7 mouse cellular contexts compared by ENCODE assay signal in the genomic region with DNA sequence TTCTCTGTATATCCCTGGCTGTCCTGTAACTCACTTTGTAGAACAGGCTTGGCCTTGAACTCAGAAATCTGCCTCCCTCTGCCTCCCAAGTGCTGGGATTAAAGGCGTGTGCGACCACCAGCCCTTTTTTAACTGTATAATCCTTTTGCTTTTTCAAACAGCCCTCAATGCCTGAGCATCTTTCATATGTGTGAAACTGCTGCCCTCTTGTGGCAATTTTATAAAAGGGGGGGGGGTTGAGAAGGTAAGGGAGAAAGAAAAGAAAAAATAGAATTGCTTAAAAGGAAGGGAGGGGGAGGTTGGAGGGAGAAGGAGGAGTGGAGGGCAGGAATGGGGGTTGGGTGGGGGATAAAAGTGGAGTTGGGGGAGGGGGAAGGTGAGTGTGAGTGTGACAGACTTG. TPM values are rescaled to one million over a fixed set of nuclear protein-coding genes. Genes with fewer than 3 reads are reported as not detected.
DNase-seq lines count a peak whose midpoint lies in the region; ATAC-seq lines count a peak whose summit lies in the region.

No protein-coding gene starts in this region.

- peak; percentile 87 for ATAC-seq in common myeloid progenitor, adult 5-6 weeks (replicated peaks; ENCODE audit: low read depth, poor library complexity, severe bottlenecking)
- ATAC-seq in megakaryocyte, adult 5-6 weeks (ENCODE audit: poor library complexity, severe bottlenecking): peak; percentile 71

- DNase-seq in thymus, postnatal 0 days (ENCODE audit: low spot score): peak; percentile 69
- DNase-seq in thymus, adult 18-20 months: no peak
- DNase-seq in induced T-regulatory cell, adult 2 months (ENCODE audit: low read depth): peak; percentile 80
- DNase-seq in yolk sac, embryonic 10.5 days (ENCODE audit: low spot score): peak; percentile 29
- DNase-seq in urinary bladder, adult 18-20 months (ENCODE audit: low spot score in 2 of 2): no peak

RNA-seq across cellular contexts. Expression of a gene that starts 1.0 kb away (rescaled TPM):
- polyA plus RNA-seq in thymus, postnatal 0 days (2015; fragmentation: Nextera tagmentation; extraction: Ambion mirVana): not detected in 2 replicates
- total RNA-seq in common myeloid progenitor, adult 5-6 weeks (2017): not detected in 2 replicates
- total RNA-seq in megakaryocyte, adult 5-6 weeks (2015): not detected in 2 replicates
- total RNA-seq in megakaryocyte, adult 5-6 weeks (2017): not detected in 2 replicates

RNA-seq across cellular contexts. Expression of a gene that starts 11.2 kb away (rescaled TPM):
- 5.2 and 6.0 TPM in 2 replicates for polyA plus RNA-seq in thymus, postnatal 0 days (2015; fragmentation: Nextera tagmentation; extraction: Ambion mirVana)
- 31.7 and 35.2 TPM in 2 replicates for total RNA-seq in common myeloid progenitor, adult 5-6 weeks (2017)
- 5.2 and 8.6 TPM in 2 replicates for total RNA-seq in megakaryocyte, adult 5-6 weeks (2015)
- 11.4 and 18.4 TPM in 2 replicates for total RNA-seq in megakaryocyte, adult 5-6 weeks (2017)

RNA-seq across cellular contexts. Expression of a gene that starts 26.8 kb away (rescaled TPM):
- 25.0 and 25.2 TPM in 2 replicates for polyA plus RNA-seq in thymus, postnatal 0 days (2015; fragmentation: Nextera tagmentation; extraction: Ambion mirVana)
- 8.8 and 13.7 TPM in 2 replicates for total RNA-seq in common myeloid progenitor, adult 5-6 weeks (2017)
- total RNA-seq in megakaryocyte, adult 5-6 weeks (2015): 15.5 and 15.8 TPM in 2 replicates
- total RNA-seq in megakaryocyte, adult 5-6 weeks (2017): 10.4 and 11.7 TPM in 2 replicates

Comparison
In these comparisons a context has a peak if more than half of its experiments do, and no peak if none do; other contexts are left out.
1. DNase-seq: peak in thymus, postnatal 0 days (single experiment), induced T-regulatory cell, adult 2 months (single experiment) and yolk sac, embryonic 10.5 days (single experiment); none in thymus, adult 18-20 months (0 of 2) and urinary bladder, adult 18-20 months (0 of 2).